Mouse (Mus musculus): Measurements from ENCODE around the gene Dusp7.

Dusp7 gene

GRCm38 (mm10) chr9:106368112-106368717 is at the start of gene Dusp7:
Gene Dusp7, plus strand, starts transcription at chr9:106368632.
- DNase-seq = peak; percentile 86

DNA sequence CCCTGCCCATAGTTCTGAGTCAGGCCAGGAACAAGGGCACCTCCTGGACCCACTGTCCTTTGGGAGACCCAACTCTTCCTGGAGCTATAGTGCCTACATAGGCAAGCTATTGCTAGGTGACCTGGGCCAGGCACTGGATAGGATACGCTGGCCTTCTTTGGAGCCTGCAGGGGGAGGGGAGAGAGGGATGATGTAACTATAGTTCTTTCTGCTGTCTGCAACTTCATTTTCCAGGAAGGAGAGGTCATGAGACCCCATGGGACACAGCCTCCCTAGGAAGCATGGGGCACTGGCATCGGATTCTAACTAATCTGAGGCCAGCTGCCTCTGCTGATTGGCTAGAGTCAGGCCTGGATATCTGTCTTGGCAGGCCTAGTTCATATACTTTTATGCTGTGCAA is 49.3 kb upstream of the Dusp7 start:
- no peak for DNase-seq

DNA sequence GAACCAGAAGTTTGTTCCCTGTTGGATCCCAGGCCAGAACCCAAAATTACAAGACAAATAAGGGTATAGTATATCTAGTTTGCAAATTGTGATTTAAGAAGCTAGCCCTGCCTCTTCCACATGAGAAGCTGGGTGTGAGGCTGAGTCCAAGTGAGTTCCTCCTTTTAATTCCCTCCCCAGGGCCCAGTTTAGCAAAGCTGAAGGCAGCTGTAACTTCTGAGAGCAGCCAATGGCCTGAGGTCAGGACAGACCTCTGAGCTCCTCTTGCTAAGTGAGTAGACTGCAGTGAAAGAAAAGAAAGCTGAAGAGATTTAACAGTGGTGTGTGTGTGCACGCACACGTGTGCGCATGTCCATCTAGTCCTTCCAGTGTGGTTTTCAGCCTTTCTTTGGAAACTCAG is 45.9 kb upstream of the Dusp7 start:
- no peak for DNase-seq

- no peak for DNase-seq
These were observed 42.2 kb upstream of the Dusp7 start for GRCm38 (mm10) chr9:106326241-106326640.

DNA sequence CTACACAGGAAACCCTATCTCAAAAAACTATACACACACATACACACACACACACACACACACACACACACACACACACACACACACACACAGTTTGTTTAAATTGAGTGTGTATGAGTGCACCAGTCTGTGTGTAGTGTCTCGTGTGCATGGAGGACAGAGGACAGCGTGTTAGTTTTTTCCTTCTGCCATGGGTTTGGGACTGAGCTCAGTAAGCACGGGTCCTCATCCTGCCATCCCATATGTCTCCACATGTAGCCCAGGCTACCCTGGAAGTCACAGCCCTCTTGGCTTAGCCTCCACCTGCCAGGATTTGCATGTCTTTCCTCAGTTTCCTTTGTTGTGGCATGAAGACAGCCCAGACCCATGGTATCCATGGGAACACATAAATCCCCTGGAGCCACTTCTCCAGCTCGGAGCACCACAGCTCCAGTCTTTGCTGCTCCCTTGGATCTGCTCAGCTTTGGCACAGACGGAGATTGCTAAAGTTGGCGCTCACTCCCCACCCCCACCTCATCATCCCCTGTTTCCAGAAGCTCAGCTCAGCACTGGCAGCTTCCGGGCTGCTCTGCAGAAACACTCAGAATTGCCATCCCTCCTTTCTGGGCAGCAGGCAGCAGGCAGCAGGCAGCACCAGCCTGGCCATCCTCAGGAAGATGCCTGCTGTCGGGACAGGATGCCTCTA is 41.2 kb upstream of the Dusp7 start:
- no peak for DNase-seq

DNA sequence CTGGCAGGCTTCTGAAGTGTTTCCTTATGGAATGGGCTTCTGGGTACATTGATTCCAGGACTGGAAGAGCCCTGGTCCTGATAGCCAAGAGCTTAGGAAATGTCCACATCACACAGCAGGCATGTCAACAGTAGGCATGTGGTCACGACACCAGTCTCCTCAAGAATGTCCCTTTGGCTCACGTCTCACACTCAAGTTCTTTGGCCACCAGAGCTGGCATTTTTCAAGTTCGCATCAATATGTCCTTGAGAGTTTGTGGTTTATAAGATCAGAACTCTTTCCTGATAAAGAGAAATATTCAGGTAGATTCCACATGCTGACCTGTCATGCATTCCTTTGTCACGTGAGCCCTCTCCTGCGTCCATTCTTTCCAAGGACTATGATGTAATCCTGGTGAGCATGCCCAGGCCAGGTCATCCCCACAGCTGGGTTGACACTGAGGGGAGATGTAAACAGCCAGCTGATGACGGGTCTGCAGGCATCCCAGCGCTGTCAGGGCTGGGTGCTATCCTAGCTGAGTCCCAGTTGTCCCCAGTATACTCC is 40.3 kb upstream of the Dusp7 start:
- DNase-seq = no peak

DNA sequence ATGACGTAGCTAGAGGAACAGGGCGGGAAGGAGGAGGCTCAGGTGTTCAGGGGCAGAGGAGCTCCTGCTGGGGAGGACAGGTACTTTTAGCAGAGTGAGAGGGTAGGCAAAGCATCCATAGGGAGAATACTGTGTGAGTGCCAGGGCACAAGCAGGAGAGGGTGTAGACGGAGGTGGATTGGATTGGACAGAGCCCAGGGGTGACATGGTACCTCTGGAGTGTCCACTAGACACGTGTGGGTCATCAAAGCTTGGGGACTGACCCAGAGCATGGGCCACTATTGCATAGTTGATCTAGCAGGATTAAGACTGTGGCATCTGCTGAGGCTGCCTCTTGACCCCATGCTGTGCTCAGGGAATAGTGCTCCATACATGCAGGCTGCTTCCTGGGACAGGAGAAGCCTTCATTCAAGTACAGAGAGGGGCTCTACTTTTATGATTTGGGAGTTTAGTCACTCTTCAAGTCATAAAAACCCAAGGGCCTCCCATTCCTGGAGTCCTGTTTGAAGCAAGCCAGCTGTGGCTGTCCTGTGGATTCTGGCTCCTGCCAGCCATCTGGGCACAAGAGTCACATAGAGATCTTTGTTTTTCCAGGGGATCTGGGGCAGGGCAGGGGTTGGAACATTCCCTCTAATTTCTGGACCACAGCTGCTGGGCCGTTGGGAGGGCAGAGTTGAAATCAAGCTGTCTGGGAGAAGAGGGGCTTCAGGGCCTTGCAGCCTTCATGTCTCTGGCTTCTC is 39.5 kb upstream of the Dusp7 start:
- DNase-seq = no peak

DNA sequence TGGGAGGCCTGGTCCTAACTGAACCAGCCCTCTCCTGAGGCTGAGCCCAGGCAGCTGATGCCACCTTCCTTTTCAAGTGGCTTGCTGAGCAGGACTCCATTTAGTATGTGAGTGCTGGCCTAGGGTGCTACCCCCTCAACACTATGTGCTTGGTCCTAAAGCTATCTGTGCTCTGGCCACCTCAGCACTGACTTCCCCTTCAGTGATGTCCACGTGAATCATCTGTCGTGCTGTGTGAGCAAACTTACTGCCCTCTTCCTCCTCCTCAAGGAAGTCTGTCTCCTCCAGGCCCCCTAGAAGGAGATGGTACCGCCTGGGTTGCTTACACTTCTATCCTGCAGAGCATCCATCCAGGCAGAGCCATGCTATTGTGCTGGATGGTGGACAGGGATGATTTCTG is 35.7 kb upstream of the Dusp7 start:
- DNase-seq = no peak

GRCm38 (mm10) chr9:106337620-106338019 is 30.8 kb upstream of the Dusp7 start:
- no peak for DNase-seq

- no peak for DNase-seq
These were observed 29.8 kb upstream of the Dusp7 start for GRCm38 (mm10) chr9:106338462-106339172.

DNA sequence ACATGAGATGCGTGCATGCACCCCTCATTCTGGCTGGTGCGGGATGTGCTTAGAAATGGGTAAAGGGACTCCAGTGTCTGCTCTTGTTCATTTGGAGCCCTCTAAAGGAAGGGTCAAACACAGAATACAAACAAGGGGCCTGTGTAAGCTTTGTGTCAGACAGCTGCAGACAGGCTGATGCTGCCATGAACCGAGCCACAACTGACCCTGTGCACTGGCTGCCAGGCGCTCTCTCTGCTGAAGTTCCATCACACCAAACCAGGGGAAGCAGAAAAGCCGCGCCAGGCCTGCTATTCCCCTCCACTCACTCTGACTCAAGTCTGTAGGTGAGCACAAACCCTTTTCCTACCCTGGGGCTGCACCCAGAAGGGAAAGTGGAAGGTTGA is 29.3 kb upstream of the Dusp7 start:
- no peak for DNase-seq

DNA sequence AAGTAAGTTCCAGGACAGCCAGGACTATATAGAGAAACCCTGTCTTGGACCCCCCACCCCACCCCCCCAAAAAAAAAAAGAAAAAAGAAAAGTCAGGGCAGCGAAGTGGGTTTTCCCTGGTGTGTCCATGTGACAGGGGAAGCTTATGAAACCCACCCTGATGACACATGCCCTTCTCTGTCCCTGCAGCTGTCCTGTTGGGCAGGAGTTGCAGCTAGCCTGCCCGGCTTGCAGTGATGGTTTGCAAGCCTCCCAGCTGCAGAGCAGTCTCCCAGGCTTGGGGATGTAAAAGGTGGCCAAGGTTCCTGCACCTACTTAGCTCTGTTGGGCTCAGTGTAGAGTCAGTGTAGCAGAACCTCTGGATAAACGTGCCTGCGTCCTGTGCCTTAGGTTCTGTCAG is 28.7 kb upstream of the Dusp7 start:
- no peak for DNase-seq

DNA sequence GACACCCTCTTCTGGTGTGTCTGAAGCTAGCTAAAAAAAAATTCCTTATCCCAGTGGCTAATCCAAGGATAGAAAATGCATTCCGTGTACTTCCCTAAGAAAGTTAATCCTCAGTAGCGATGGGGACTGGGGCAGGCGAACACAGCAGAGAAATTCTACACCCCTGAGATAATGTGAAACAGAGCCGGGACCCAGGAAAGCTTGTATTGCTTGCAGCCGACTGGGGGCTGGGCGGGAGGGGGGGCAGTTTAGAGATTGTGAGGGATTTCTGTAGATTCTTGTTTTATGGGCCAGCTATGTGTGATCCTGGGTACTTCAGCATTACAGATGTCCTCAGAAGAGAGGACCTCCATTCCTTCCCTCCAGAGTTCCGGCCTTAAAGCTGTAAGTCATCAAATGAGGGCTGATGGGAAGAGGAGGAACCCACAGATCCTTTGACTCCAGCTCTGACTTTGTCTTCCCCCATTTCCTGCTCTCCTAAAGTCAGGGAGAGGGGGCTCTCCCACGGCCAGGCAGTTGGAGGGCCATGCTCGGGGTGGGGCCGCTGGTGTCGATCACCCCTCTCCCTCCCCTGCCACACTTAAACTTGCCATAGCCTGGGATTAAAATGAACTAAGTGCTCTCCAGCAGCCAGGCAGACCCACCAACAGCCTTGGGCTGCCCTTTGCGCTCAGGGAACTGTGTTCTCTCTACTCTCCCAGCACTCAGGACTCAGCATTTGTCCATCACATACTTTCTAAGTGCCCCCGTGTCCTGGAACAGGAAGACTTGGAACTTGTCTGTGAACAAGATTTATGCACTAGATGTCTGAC is 27.7 kb upstream of the Dusp7 start:
- DNase-seq = no peak

- no peak for DNase-seq
These were observed 27.1 kb upstream of the Dusp7 start for GRCm38 (mm10) chr9:106341313-106341686.

GRCm38 (mm10) chr9:106342573-106342972 is 25.9 kb upstream of the Dusp7 start:
- no peak for DNase-seq

GRCm38 (mm10) chr9:106345167-106345566 is 23.3 kb upstream of the Dusp7 start:
- no peak for DNase-seq

GRCm38 (mm10) chr9:106345630-106346029 is 22.8 kb upstream of the Dusp7 start:
- DNase-seq = no peak

DNA sequence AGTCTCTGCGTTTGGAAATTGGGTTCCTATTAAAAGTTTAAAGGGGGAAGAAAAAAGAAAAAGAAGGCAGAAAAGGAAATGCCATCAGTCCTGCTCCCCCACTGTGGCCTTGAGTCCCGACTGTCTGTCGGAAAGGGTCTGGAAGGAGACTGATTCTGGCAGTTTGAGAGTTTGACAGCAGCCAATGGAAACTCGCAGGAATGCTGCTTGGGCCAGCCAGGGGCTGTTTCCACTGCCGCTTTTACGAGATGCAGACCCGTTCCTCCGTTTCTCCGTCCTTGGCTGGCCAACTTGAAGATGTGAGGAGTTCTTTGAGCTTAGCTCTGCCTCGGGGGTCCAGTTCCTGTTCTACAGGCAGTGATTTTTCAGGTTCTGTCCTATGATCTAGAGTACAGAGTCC is 20.2 kb upstream of the Dusp7 start:
- DNase-seq = no peak

GRCm38 (mm10) chr9:106349075-106349474 is 19.4 kb upstream of the Dusp7 start:
- peak; percentile 43 for DNase-seq

GRCm38 (mm10) chr9:106351178-106351577 is 17.3 kb upstream of the Dusp7 start:
- DNase-seq = no peak

GRCm38 (mm10) chr9:106353779-106354178 is 14.7 kb upstream of the Dusp7 start:
- no peak for DNase-seq

GRCm38 (mm10) chr9:106354810-106355209 is 13.6 kb upstream of the Dusp7 start:
- DNase-seq = no peak

All from liver (tissue).